Mouse (Mus musculus) heart, postnatal 0 days (tissue): ENCODE data around the gene Snrpa1.

Experiments used
- CTCF ChIP-seq: IDR thresholded peaks from 2 replicates; pipeline ENCODE4 v1.5.1; 2016; ENCODE audit warnings: antibody characterized with exemption, control low read depth, low read depth
- EP300 ChIP-seq: IDR thresholded peaks from 2 replicates; pipeline ENCODE4 v1.6.1; 2016; ENCODE audit warnings: antibody characterized with exemption, low read depth

DNA sequence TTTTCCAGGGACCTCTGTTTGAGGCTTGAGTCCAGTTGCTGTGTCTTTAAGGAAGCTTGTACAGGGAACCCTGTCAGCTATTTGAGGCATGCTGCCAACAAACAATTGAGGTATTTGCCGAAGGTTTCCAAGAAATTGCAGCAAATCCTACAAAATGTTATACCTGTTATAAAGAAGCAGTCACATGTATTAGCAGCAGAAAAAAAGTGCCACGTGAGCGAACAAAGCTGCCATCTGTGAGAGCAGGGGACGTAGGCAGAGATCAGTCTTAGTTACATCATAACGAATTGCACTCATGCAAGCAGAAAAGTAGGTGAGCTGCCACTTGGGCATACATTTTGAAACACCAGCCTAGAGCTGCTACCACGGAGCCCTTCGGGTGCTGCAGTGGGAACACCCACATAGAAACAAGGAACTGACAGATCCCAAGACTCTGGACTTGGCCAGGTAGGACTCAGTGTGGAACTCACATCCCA is 47.8 kb downstream of the Snrpa1 start:
- TF ChIP-seq CTCF (no peak), EP300 (no peak)
